Mouse (Mus musculus): ENCODE data around the gene Stat4. TPM values are rescaled to one million over a fixed set of nuclear protein-coding genes. Genes with fewer than 3 reads are reported as not detected.
A peak's percentile ranks its signal among the peaks of the same experiment; 100 is the strongest.

The Stat4 gene
- polyA plus RNA-seq, 1 experiment from 2014 or later = 9.8 TPM

- WGBS = 86% methylated on average over 4 of the region's 4 CpGs
- Histone ChIP-seq H3K9me3 (no peaks in the 10 kb centered on the region), H3K36me3 (replicated peaks) (no peaks in the 10 kb centered on the region; the same call in 1 of the 2 replicates), H3K27ac (no peak overlapping the region), H3K27me3 (ENCODE audit: poor library complexity, severe bottlenecking) (no peaks in the 10 kb centered on the region), H3K4me1 (peaks cover 6% of the 10 kb centered on the region), H3K4me3 (no peak overlapping the region)
- DNase-seq (ENCODE audit: extremely low spot score, low spot score) = no peak
Measured at GRCm38 (mm10) chr1:52143191-52143590, 156.2 kb downstream of the Stat4 start.

GRCm38 (mm10) chr1:52143596-52144156 is 156.7 kb downstream of the Stat4 start:
- no peak for DNase-seq (ENCODE audit: extremely low spot score, low spot score)
- H3K4me3 ChIP-seq = no peak overlapping the region
- no peaks in the 10 kb centered on the region; the same call in 1 of the 2 replicates for H3K36me3 ChIP-seq (replicated peaks)
- H3K4me1 ChIP-seq = peaks cover 9% of the 10 kb centered on the region
- no peak overlapping the region for H3K27ac ChIP-seq
- WGBS = 87% methylated on average over 7 of the region's 7 CpGs
- H3K9me3 ChIP-seq = no peaks in the 10 kb centered on the region
- no peaks in the 10 kb centered on the region for H3K27me3 ChIP-seq (ENCODE audit: poor library complexity, severe bottlenecking)

GRCm38 (mm10) chr1:52144907-52145306 is 158.0 kb downstream of the Stat4 start:
- WGBS = 87% methylated on average over 10 of the region's 10 CpGs
- no peak for DNase-seq (ENCODE audit: extremely low spot score, low spot score)

GRCm38 (mm10) chr1:52146214-52146970 is 159.4 kb downstream of the Stat4 start:
- peak; percentile 43 for DNase-seq (ENCODE audit: extremely low spot score, low spot score)
- Histone ChIP-seq H3K27me3 (ENCODE audit: poor library complexity, severe bottlenecking) (no peaks in the 10 kb centered on the region), H3K4me3 (no peak overlapping the region), H3K9me3 (no peaks in the 10 kb centered on the region), H3K27ac (no peak overlapping the region), H3K4me1 (peaks cover 30% of the 10 kb centered on the region), H3K36me3 (replicated peaks) (peaks cover 7% of the 10 kb centered on the region)
- 56% methylated on average over 12 of the region's 12 CpGs for WGBS

More at GRCm38 (mm10) chr1:52144907-52145306, 158.0 kb downstream of the Stat4 start:
- Histone ChIP-seq H3K4me3 (no peak overlapping the region), H3K27me3 (ENCODE audit: poor library complexity, severe bottlenecking) (no peaks in the 10 kb centered on the region), H3K4me1 (peaks cover 20% of the 10 kb centered on the region), H3K9me3 (no peaks in the 10 kb centered on the region), H3K27ac (no peak overlapping the region), H3K36me3 (replicated peaks) (no peaks in the 10 kb centered on the region; the same call in 1 of the 2 replicates)

- H3K27me3 ChIP-seq (ENCODE audit: poor library complexity, severe bottlenecking) = no peaks in the 10 kb centered on the region
- H3K4me3 ChIP-seq = no peak overlapping the region
- peaks cover 30% of the 10 kb centered on the region for H3K4me1 ChIP-seq
- DNase-seq (ENCODE audit: extremely low spot score, low spot score) = no peak
- peaks cover 10% of the 10 kb centered on the region for H3K36me3 ChIP-seq (replicated peaks)
- no peak overlapping the region for H3K27ac ChIP-seq
- H3K9me3 ChIP-seq = no peaks in the 10 kb centered on the region
- 94% methylated on average over 2 of the region's 2 CpGs for WGBS
Measured at GRCm38 (mm10) chr1:52147431-52147830, 160.5 kb downstream of the Stat4 start.

- no peak for DNase-seq (ENCODE audit: extremely low spot score, low spot score)
- peaks cover 30% of the 10 kb centered on the region for H3K4me1 ChIP-seq
- peaks cover 10% of the 10 kb centered on the region for H3K36me3 ChIP-seq (replicated peaks)
- no peak overlapping the region for H3K4me3 ChIP-seq
- no peaks in the 10 kb centered on the region for H3K27me3 ChIP-seq (ENCODE audit: poor library complexity, severe bottlenecking)
- no peak overlapping the region for H3K27ac ChIP-seq
- no peaks in the 10 kb centered on the region for H3K9me3 ChIP-seq
- 75% methylated on average over 7 of the region's 7 CpGs for WGBS
Measured at GRCm38 (mm10) chr1:52148178-52148577, 161.2 kb downstream of the Stat4 start.

GRCm38 (mm10) chr1:52148696-52149095 is 161.7 kb downstream of the Stat4 start:
- Histone ChIP-seq H3K27ac (no peak overlapping the region), H3K4me3 (no peak overlapping the region), H3K27me3 (ENCODE audit: poor library complexity, severe bottlenecking) (no peaks in the 10 kb centered on the region), H3K9me3 (no peaks in the 10 kb centered on the region), H3K36me3 (replicated peaks) (peaks cover 10% of the 10 kb centered on the region), H3K4me1 (peaks cover 30% of the 10 kb centered on the region)
- 85% methylated on average over 7 of the region's 7 CpGs for WGBS
- DNase-seq (ENCODE audit: extremely low spot score, low spot score) = no peak

GRCm38 (mm10) chr1:52149934-52150346 is 163.0 kb downstream of the Stat4 start:
- no peaks in the 10 kb centered on the region for H3K9me3 ChIP-seq
- no peak overlapping the region for H3K4me3 ChIP-seq
- H3K27me3 ChIP-seq (ENCODE audit: poor library complexity, severe bottlenecking) = no peaks in the 10 kb centered on the region
- H3K4me1 ChIP-seq = peaks cover 30% of the 10 kb centered on the region
- peaks cover 10% of the 10 kb centered on the region for H3K36me3 ChIP-seq (replicated peaks)
- 58% methylated on average over 9 of the region's 9 CpGs for WGBS
- no peak overlapping the region; the same call in 1 of the 2 replicates for H3K27ac ChIP-seq
- no peak for DNase-seq (ENCODE audit: extremely low spot score, low spot score)

GRCm38 (mm10) chr1:52150676-52151075 is 163.7 kb downstream of the Stat4 start:
- H3K27ac ChIP-seq = no peak overlapping the region
- peaks cover 10% of the 10 kb centered on the region for H3K36me3 ChIP-seq (replicated peaks)
- DNase-seq (ENCODE audit: extremely low spot score, low spot score) = no peak
- WGBS = 58% methylated on average over 11 of the region's 11 CpGs
- no peaks in the 10 kb centered on the region for H3K27me3 ChIP-seq (ENCODE audit: poor library complexity, severe bottlenecking)
- no peak overlapping the region for H3K4me3 ChIP-seq
- H3K4me1 ChIP-seq = peaks cover 30% of the 10 kb centered on the region
- no peaks in the 10 kb centered on the region for H3K9me3 ChIP-seq

- DNase-seq (ENCODE audit: extremely low spot score, low spot score) = no peak
- peaks cover 30% of the 10 kb centered on the region for H3K4me1 ChIP-seq
- peaks cover 10% of the 10 kb centered on the region for H3K36me3 ChIP-seq (replicated peaks)
- no peak overlapping the region for H3K27ac ChIP-seq
- 90% methylated on average over 5 of the region's 5 CpGs for WGBS
- H3K4me3 ChIP-seq = no peak overlapping the region
- H3K9me3 ChIP-seq = no peaks in the 10 kb centered on the region
- H3K27me3 ChIP-seq (ENCODE audit: poor library complexity, severe bottlenecking) = no peaks in the 10 kb centered on the region
Measured at GRCm38 (mm10) chr1:52151166-52151565, 164.2 kb downstream of the Stat4 start.

GRCm38 (mm10) chr1:52152369-52152768 is 165.4 kb downstream of the Stat4 start:
- H3K36me3 ChIP-seq (replicated peaks) = peaks cover 10% of the 10 kb centered on the region
- H3K4me3 ChIP-seq = no peak overlapping the region
- H3K27ac ChIP-seq = no peak overlapping the region
- WGBS = 74% methylated on average over 13 of the region's 13 CpGs
- no peaks in the 10 kb centered on the region for H3K9me3 ChIP-seq
- H3K27me3 ChIP-seq (ENCODE audit: poor library complexity, severe bottlenecking) = no peaks in the 10 kb centered on the region
- peaks cover 26% of the 10 kb centered on the region for H3K4me1 ChIP-seq
- no peak for DNase-seq (ENCODE audit: extremely low spot score, low spot score)

GRCm38 (mm10) chr1:52152936-52153335 is 166.0 kb downstream of the Stat4 start:
- Histone ChIP-seq H3K9me3 (no peaks in the 10 kb centered on the region), H3K36me3 (replicated peaks) (peaks cover 15% of the 10 kb centered on the region), H3K27me3 (ENCODE audit: poor library complexity, severe bottlenecking) (no peaks in the 10 kb centered on the region), H3K27ac (no peak overlapping the region), H3K4me3 (no peak overlapping the region), H3K4me1 (peaks cover 26% of the 10 kb centered on the region)
- DNase-seq (ENCODE audit: extremely low spot score, low spot score) = no peak
- 30% methylated on average over 3 of the region's 3 CpGs for WGBS

- WGBS = 94% methylated on average over 8 of the region's 8 CpGs
- no peak for DNase-seq (ENCODE audit: extremely low spot score, low spot score)
- H3K36me3 ChIP-seq (replicated peaks) = peaks cover 20% of the 10 kb centered on the region
- H3K9me3 ChIP-seq = no peaks in the 10 kb centered on the region
- H3K4me1 ChIP-seq = peaks cover 11% of the 10 kb centered on the region
- no peak overlapping the region for H3K4me3 ChIP-seq
- H3K27me3 ChIP-seq (ENCODE audit: poor library complexity, severe bottlenecking) = no peaks in the 10 kb centered on the region
- H3K27ac ChIP-seq = no peak overlapping the region
Measured at GRCm38 (mm10) chr1:52154890-52155289, 167.9 kb downstream of the Stat4 start.

Measured in forebrain, embryonic 10.5 days (tissue).